Mouse (Mus musculus) neural tube, embryonic 13.5 days (tissue): ENCODE data around the gene Mef2a. TPM values are rescaled to one million over a fixed set of nuclear protein-coding genes. Genes with fewer than 3 reads are reported as not detected.

ENCODE experiments used
- ATAC-seq: fragments of 200-750 bp; cut with Nextera tagmentation; 2 replicates; pipeline ENCODE4 v1.8.0; 2017; ENCODE audit warnings: low read depth, mild to moderate bottlenecking, moderate TSS enrichment, moderate library complexity
- H3K27ac ChIP-seq: fragments of 300-500 bp; sonication (generic); replicated peaks from 2 replicates; pipeline ENCODE4 v1.5.1; 2015; ENCODE audit warnings: moderate library complexity, mild to moderate bottlenecking, inconsistent platforms
- H3K27me3 ChIP-seq: fragments of 300-500 bp; sonication (generic); 2 replicates; pipeline ENCODE4 v1.6.1; 2015; ENCODE audit warnings: mild to moderate bottlenecking, inconsistent platforms
- H3K36me3 ChIP-seq: fragments of 300-500 bp; sonication (generic); 2 replicates; pipeline ENCODE4 v1.6.1; 2015; ENCODE audit warnings: mild to moderate bottlenecking, inconsistent platforms
- H3K4me1 ChIP-seq: fragments of 300-500 bp; sonication (generic); replicated peaks from 2 replicates; pipeline ENCODE4 v1.6.1; 2015; ENCODE audit warnings: inconsistent platforms
- H3K4me2 ChIP-seq: fragments of 300-500 bp; sonication (generic); 2 replicates; pipeline ENCODE4 v1.6.1; 2015; ENCODE audit warnings: inconsistent platforms, mild to moderate bottlenecking, moderate library complexity
- H3K4me3 ChIP-seq: fragments of 300-500 bp; sonication (generic); 2 replicates; pipeline ENCODE4 v1.5.1; 2015; ENCODE audit warnings: mild to moderate bottlenecking, inconsistent platforms
- H3K9ac ChIP-seq: fragments of 300-500 bp; sonication (generic); 2 replicates; pipeline ENCODE4 v1.6.1; 2015; ENCODE audit warnings: moderate library complexity, mild to moderate bottlenecking, inconsistent platforms
- H3K9me3 ChIP-seq: fragments of 300-500 bp; sonication (generic); 2 replicates; pipeline ENCODE4 v1.6.1; 2016; ENCODE audit warnings: inconsistent platforms
- WGBS: fragments of 180-500 bp; shearing (Covaris S2); methylation state at CpG from one replicate; pipeline ENCODE4 v1.1.7; 2015; 5-methylcytosine and 5-hydroxymethylcytosine counted together
- polyA plus RNA-seq: library from polyadenylated mRNA; unstranded; fragments of >200 nt; fragmentation: Nextera tagmentation; extraction: Ambion mirVana; gene quantifications from 2 replicates; pipeline ENCODE4 v1.2.1, GENCODE M21; 2015

The Mef2a gene
- polyA plus RNA-seq, 1 experiment from 2014 or later = 33.5 TPM

GRCm38 (mm10) chr7:67390095-67390494 lies 17.4 kb upstream of the Mef2a start:
- Histone ChIP-seq H3K4me3 (no peak overlapping the region), H3K4me2 (no peak overlapping the region), H3K9me3 (no peaks in the 10 kb centered on the region), H3K27ac (no peak overlapping the region), H3K27me3 (no peaks in the 10 kb centered on the region), H3K36me3 (no peaks in the 10 kb centered on the region), H3K4me1 (no peaks in the 10 kb centered on the region), H3K9ac (no peak overlapping the region)
- WGBS = 80% methylated on average over 7 of the region's 7 CpGs
- ATAC-seq = no peak

- H3K4me1 ChIP-seq = no peaks in the 10 kb centered on the region
- H3K9ac ChIP-seq = no peak overlapping the region
- no peaks in the 10 kb centered on the region for H3K27me3 ChIP-seq
- no peak overlapping the region for H3K4me2 ChIP-seq
- ATAC-seq = no peak
- H3K36me3 ChIP-seq = no peaks in the 10 kb centered on the region
- H3K9me3 ChIP-seq = no peaks in the 10 kb centered on the region
- WGBS = 83% methylated on average over 6 of the region's 6 CpGs
- H3K27ac ChIP-seq = no peak overlapping the region
- H3K4me3 ChIP-seq = no peak overlapping the region
These were observed 12.5 kb upstream of the Mef2a start for GRCm38 (mm10) chr7:67384942-67385872.

GRCm38 (mm10) chr7:67380174-67381129 lies 7.8 kb upstream of the Mef2a start:
- Histone ChIP-seq H3K4me2 (no peak overlapping the region), H3K9ac (no peak overlapping the region)
- WGBS = 89% methylated on average over 6 of the region's 6 CpGs

GRCm38 (mm10) chr7:67376796-67377195 lies 4.1 kb upstream of the Mef2a start:
- H3K4me1 ChIP-seq = peaks cover 13% of the 10 kb centered on the region
- no peaks in the 10 kb centered on the region for H3K27me3 ChIP-seq
- no peak overlapping the region for H3K4me3 ChIP-seq
- H3K9me3 ChIP-seq = no peaks in the 10 kb centered on the region
- no peak overlapping the region for H3K4me2 ChIP-seq
- no peak for ATAC-seq
- no peak overlapping the region for H3K9ac ChIP-seq
- WGBS = 87% methylated on average over 6 of the region's 6 CpGs
- H3K36me3 ChIP-seq = no peaks in the 10 kb centered on the region
- no peak overlapping the region for H3K27ac ChIP-seq

More at GRCm38 (mm10) chr7:67380174-67381129, 7.8 kb upstream of the Mef2a start:
- Histone ChIP-seq H3K9me3 (no peaks in the 10 kb centered on the region), H3K36me3 (no peaks in the 10 kb centered on the region), H3K4me3 (no peak overlapping the region), H3K27ac (no peak overlapping the region), H3K4me1 (no peaks in the 10 kb centered on the region), H3K27me3 (no peaks in the 10 kb centered on the region)
- ATAC-seq = no peak

GRCm38 (mm10) chr7:67373975-67374374 lies 1.3 kb upstream of the Mef2a start:
- Histone ChIP-seq H3K4me1 (peaks cover 27% of the 10 kb centered on the region), H3K4me3 (peak overlapping the region; percentile 94; the same call in 1 of the 2 replicates), H3K27ac (peak overlapping the region; percentile 100), H3K4me2 (peak overlapping the region; percentile 92), H3K9ac (peak overlapping the region; percentile 94), H3K27me3 (no peaks in the 10 kb centered on the region), H3K36me3 (no peaks in the 10 kb centered on the region), H3K9me3 (no peaks in the 10 kb centered on the region)
- WGBS = 45% methylated on average over 5 of the region's 5 CpGs
- ATAC-seq = no peak

GRCm38 (mm10) chr7:67373584-67373960 lies 914 bp upstream of the Mef2a start:
- ATAC-seq = no peak; the same call in 1 of the 2 replicates
- H3K9me3 ChIP-seq = no peaks in the 10 kb centered on the region
- WGBS = 32% methylated on average over 6 of the region's 6 CpGs

GRCm38 (mm10) chr7:67371891-67372672 lies 576 bp downstream of the Mef2a start:
- WGBS = under 1% methylated on average over 43 of the region's 75 CpGs
- peak overlapping the region; percentile 94 for H3K9ac ChIP-seq
- peak overlapping the region; percentile 100 for H3K27ac ChIP-seq
- peaks cover 32% of the 10 kb centered on the region for H3K4me1 ChIP-seq
- H3K4me2 ChIP-seq = peak overlapping the region; percentile 92
- H3K27me3 ChIP-seq = no peaks in the 10 kb centered on the region
- no peaks in the 10 kb centered on the region for H3K9me3 ChIP-seq
- peak; percentile 52 for ATAC-seq
- H3K4me3 ChIP-seq = peak overlapping the region; percentile 94
- H3K36me3 ChIP-seq = no peaks in the 10 kb centered on the region

More at GRCm38 (mm10) chr7:67373584-67373960, 914 bp upstream of the Mef2a start:
- peak overlapping the region; percentile 100 for H3K27ac ChIP-seq
- H3K4me3 ChIP-seq = peak overlapping the region; percentile 94
- H3K4me1 ChIP-seq = peaks cover 30% of the 10 kb centered on the region
- H3K36me3 ChIP-seq = no peaks in the 10 kb centered on the region
- no peaks in the 10 kb centered on the region for H3K27me3 ChIP-seq
- peak overlapping the region; percentile 94 for H3K9ac ChIP-seq
- peak overlapping the region; percentile 92 for H3K4me2 ChIP-seq

GRCm38 (mm10) chr7:67371351-67371890 lies 1.2 kb downstream of the Mef2a start:
- no peak overlapping the region for H3K27ac ChIP-seq
- H3K4me2 ChIP-seq = peak overlapping the region; percentile 92
- 11% methylated on average over 10 of the region's 10 CpGs for WGBS
- H3K4me1 ChIP-seq = peaks cover 32% of the 10 kb centered on the region
- H3K9me3 ChIP-seq = no peaks in the 10 kb centered on the region
- no peaks in the 10 kb centered on the region for H3K27me3 ChIP-seq
- peak overlapping the region; percentile 94 for H3K9ac ChIP-seq
- H3K4me3 ChIP-seq = peak overlapping the region; percentile 94
- no peaks in the 10 kb centered on the region for H3K36me3 ChIP-seq
- ATAC-seq = no peak

- Histone ChIP-seq H3K27me3 (no peaks in the 10 kb centered on the region), H3K36me3 (no peaks in the 10 kb centered on the region), H3K4me2 (0 out of 2 replicates have a peak overlapping the region, but pooled peaks have one; percentile 9), H3K4me3 (no peak overlapping the region), H3K9me3 (no peaks in the 10 kb centered on the region), H3K27ac (no peak overlapping the region), H3K9ac (no peak overlapping the region), H3K4me1 (peaks cover 32% of the 10 kb centered on the region)
- 78% methylated on average over 4 of the region's 4 CpGs for WGBS
- ATAC-seq = no peak
These were observed 3.0 kb downstream of the Mef2a start for GRCm38 (mm10) chr7:67369645-67370044.

- no peak overlapping the region for H3K4me3 ChIP-seq
- 93% methylated on average over 2 of the region's 2 CpGs for WGBS
- no peak for ATAC-seq
These were observed 4.3 kb downstream of the Mef2a start for GRCm38 (mm10) chr7:67368394-67368793.

GRCm38 (mm10) chr7:67360588-67360987 lies 12.1 kb downstream of the Mef2a start:
- 92% methylated on average over 3 of the region's 3 CpGs for WGBS
- peaks cover 7% of the 10 kb centered on the region; the same call in 1 of the 2 replicates for H3K9me3 ChIP-seq
- H3K4me2 ChIP-seq = no peak overlapping the region
- H3K36me3 ChIP-seq = peaks cover 6% of the 10 kb centered on the region; the same call in 1 of the 2 replicates
- H3K4me3 ChIP-seq = no peak overlapping the region
- no peak for ATAC-seq
- H3K9ac ChIP-seq = no peak overlapping the region
- no peak overlapping the region for H3K27ac ChIP-seq
- 0 out of 2 replicates have a peak, but pooled peaks cover 5% of the 10 kb centered on the region for H3K4me1 ChIP-seq
- H3K27me3 ChIP-seq = no peaks in the 10 kb centered on the region

More at GRCm38 (mm10) chr7:67368394-67368793, 4.3 kb downstream of the Mef2a start:
- H3K9ac ChIP-seq = no peak overlapping the region
- H3K27me3 ChIP-seq = no peaks in the 10 kb centered on the region
- H3K4me2 ChIP-seq = no peak overlapping the region
- no peaks in the 10 kb centered on the region for H3K36me3 ChIP-seq
- no peak overlapping the region for H3K27ac ChIP-seq
- H3K9me3 ChIP-seq = no peaks in the 10 kb centered on the region
- H3K4me1 ChIP-seq = peaks cover 27% of the 10 kb centered on the region
